Mouse (Mus musculus) midbrain, embryonic 11.5 days (tissue): ENCODE measurements around the gene Syce2. TPM values are rescaled to one million over a fixed set of nuclear protein-coding genes. Genes with fewer than 3 reads are reported as not detected.

Experiments
- ATAC-seq: fragments of 200-750 bp; cut with Nextera tagmentation; 2 replicates; pipeline ENCODE4 v1.8.0; 2017; ENCODE audit warnings: moderate TSS enrichment, moderate library complexity; ENCODE audit not compliant: low FRiP score
- DNase-seq: peaks from one replicate; pipeline ENCODE4 v3.0.0; 2015; ENCODE audit warnings: low spot score; ENCODE audit errors: missing footprints
- H3K27ac ChIP-seq: fragments of 300-500 bp; sonication (generic); 2 replicates; pipeline ENCODE4 v1.5.1; 2014; ENCODE audit warnings: low read depth, low read length
- H3K27me3 ChIP-seq: fragments of 300-500 bp; sonication (generic); 2 replicates; pipeline ENCODE4 v1.6.1; 2014; ENCODE audit warnings: mild to moderate bottlenecking, low read length, moderate library complexity, mixed read lengths; ENCODE audit not compliant: control insufficient read depth, insufficient read depth
- H3K36me3 ChIP-seq: fragments of 300-500 bp; sonication (generic); 2 replicates; pipeline ENCODE4 v1.6.1; 2014; ENCODE audit warnings: mild to moderate bottlenecking, low read length, moderate library complexity, mixed read lengths; ENCODE audit not compliant: control insufficient read depth, insufficient read depth
- H3K4me1 ChIP-seq: fragments of 300-500 bp; sonication (generic); 2 replicates; pipeline ENCODE4 v1.6.1; 2014; ENCODE audit warnings: low read length; ENCODE audit not compliant: control insufficient read depth, insufficient read depth
- H3K4me2 ChIP-seq: fragments of 300-500 bp; sonication (generic); 2 replicates; pipeline ENCODE4 v1.6.1; 2014; ENCODE audit warnings: mild to moderate bottlenecking, moderate library complexity
- H3K4me3 ChIP-seq: fragments of 300-500 bp; sonication (generic); 2 replicates; pipeline ENCODE4 v1.5.1; 2014; ENCODE audit warnings: low read depth, low read length
- H3K9ac ChIP-seq: fragments of 300-500 bp; sonication (generic); 2 replicates; pipeline ENCODE4 v1.6.1; 2014; ENCODE audit warnings: low read length
- H3K9me3 ChIP-seq: fragments of 300-500 bp; sonication (generic); 2 replicates; pipeline ENCODE4 v1.6.1; 2016; ENCODE audit warnings: low read length; ENCODE audit not compliant: control insufficient read depth
- WGBS: fragments of 180-500 bp; shearing (Covaris S2); extraction: QIAGEN DNeasy Blood & Tissue Kit; methylation state at CpG from one replicate; pipeline ENCODE4 v1.1.7; 2014; 5-methylcytosine and 5-hydroxymethylcytosine counted together
- polyA plus RNA-seq: library from polyadenylated mRNA; unstranded; fragments of >200 nt; fragmentation: Nextera tagmentation; extraction: Ambion mirVana; gene quantifications from 2 replicates; pipeline ENCODE4 v1.2.1, GENCODE M21; 2014

Syce2 gene
- polyA plus RNA-seq, 1 experiment from 2014 or later: 58.8 TPM

DNA sequence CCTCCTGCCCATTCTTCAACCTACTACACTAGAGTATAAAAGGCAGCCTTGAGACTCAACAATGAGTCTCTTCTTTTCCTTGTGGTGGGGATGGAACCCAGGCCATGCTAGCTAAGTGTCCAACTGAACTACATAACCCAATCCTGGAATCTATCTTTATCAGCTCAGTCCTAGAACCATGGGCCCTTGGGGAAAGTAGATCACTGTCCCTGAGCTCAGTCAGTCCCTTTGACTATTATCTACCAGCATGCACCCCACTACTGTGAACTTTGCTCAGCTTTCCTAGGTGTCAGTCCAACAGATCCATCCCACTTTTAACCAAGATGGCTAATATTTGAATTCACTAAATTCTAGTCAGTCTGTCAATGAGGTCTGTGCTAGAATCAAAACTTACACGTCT is 30.4 kb upstream of the Syce2 start:
- Histone ChIP-seq H3K4me2 (no peak overlapping the region), H3K27ac (no peak overlapping the region), H3K4me1 (peaks cover 22% of the 10 kb centered on the region), H3K36me3 (peaks cover 48% of the 10 kb centered on the region), H3K9ac (no peak overlapping the region), H3K27me3 (no peaks in the 10 kb centered on the region), H3K9me3 (no peaks in the 10 kb centered on the region), H3K4me3 (no peak overlapping the region)
- no peak for DNase-seq
- WGBS: 87% methylated on average over 1 of the region's 1 CpGs
- no peak for ATAC-seq

DNA sequence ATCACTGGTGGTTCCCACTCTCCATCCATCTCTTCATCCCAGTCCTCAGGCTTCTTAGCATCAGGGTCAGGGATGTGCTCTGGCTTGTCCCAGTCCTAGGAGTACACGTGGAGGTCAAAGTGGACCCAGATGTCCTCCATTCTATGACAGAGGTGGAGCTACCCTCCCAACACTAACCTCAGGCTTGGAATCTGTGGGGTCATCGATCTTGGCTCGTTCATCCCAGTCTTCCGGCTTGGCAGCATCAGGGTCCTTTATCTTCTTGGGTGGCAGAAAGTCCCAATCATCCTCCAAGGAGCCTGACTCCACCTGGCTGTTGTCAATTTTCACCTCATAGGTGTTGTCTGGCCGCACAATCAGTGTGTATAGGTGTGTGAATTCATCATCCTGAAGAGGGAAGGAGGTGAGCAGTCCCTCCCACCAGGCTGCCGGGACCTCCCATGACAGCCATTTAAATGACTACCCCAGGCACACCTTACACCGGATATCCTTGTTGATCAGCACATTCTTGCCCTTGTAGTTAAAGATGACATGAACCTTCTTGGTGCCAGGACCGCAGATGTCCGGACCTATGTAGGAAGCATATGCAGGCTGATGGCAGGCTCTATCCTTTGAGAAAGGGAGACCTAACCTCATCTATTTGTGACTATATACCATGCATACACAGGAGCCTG is 27.4 kb upstream of the Syce2 start:
- Histone ChIP-seq H3K4me2 (peak overlapping the region; percentile 78), H3K27me3 (no peaks in the 10 kb centered on the region), H3K4me1 (peaks cover 23% of the 10 kb centered on the region), H3K9me3 (no peaks in the 10 kb centered on the region), H3K36me3 (peaks cover 31% of the 10 kb centered on the region), H3K4me3 (peak overlapping the region; percentile 97), H3K9ac (peak overlapping the region; percentile 98), H3K27ac (no peak overlapping the region)
- no peak for ATAC-seq
- WGBS: 89% methylated on average over 9 of the region's 9 CpGs
- DNase-seq: peak; percentile 83

DNA sequence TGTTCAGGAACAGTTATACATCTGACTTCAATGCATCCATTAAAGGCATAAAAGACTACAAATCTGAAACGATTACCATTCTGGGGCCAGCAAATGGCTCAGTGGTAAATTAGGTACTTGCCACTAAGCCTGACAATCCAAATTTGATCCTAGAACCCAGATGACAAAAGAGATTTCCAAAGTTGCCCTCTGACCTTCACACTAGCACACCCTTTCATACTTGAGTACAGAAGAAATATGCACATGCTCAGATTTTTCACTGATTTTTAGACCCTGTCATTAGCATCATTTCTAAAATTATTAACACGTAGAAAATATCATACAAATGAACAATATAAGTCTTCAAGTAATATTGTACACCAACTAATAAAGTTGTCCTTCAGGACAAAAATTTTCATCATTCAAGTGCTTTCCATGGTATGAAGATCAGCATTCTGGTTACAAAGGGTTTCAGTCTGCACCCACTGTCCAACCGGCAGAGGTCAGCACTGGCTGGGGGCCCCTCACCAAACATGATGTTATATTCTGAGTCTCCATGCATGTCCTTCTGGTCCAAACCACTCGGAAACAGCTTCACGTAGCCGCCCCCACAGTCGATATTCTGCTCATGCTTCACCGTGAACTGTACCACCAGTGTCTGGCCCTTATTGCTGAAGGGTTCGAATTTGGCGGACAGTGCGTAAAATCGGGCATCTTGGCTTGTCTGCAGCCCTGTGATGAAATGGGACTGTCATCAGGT is 26.4 kb upstream of the Syce2 start:
- 22% methylated on average over 12 of the region's 12 CpGs for WGBS
- peak; percentile 89 for DNase-seq
- Histone ChIP-seq H3K27me3 (no peaks in the 10 kb centered on the region), H3K4me1 (peaks cover 18% of the 10 kb centered on the region), H3K9ac (peak overlapping the region; percentile 98), H3K27ac (peak overlapping the region; percentile 3; the same call in 1 of the 2 replicates), H3K4me2 (peak overlapping the region; percentile 78), H3K4me3 (peak overlapping the region; percentile 97), H3K9me3 (no peaks in the 10 kb centered on the region), H3K36me3 (peaks cover 31% of the 10 kb centered on the region)
- ATAC-seq: no peak

DNA sequence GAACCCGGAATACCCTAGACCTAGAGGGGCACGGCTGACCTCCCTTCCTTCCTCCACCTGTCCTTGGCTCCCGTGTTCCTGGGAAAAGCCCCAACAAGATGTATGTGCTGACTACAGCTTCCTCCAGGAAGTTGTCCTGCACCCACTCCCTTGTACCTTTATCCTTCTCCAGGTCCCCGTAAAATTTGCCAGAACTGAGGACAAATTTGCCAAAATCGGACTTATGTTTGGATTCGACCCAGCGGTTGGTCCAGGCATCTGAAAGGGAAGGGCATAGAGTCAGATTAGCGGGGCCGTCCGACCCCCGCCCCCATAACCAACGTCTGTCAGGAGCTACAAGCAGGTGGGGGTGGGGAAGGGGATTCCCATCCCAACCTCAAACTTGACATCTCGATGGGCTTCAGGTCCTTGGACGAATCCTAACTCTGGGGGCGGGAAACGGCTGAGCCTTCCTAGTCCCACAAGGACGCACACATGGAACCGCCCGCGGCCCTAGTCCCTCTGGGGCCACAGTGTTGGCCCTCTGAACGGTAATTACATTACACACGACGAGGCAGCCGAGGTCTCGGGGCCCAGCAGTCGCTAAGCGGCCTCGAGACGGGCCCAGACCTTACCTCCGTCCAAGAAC is 25.7 kb upstream of the Syce2 start:
- no peak for DNase-seq
- Histone ChIP-seq H3K36me3 (peaks cover 31% of the 10 kb centered on the region), H3K27me3 (no peaks in the 10 kb centered on the region), H3K27ac (peak overlapping the region; percentile 77), H3K9me3 (no peaks in the 10 kb centered on the region), H3K4me1 (peaks cover 18% of the 10 kb centered on the region), H3K4me3 (peak overlapping the region; percentile 97), H3K4me2 (peak overlapping the region; percentile 78), H3K9ac (peak overlapping the region; percentile 98)
- WGBS: 2% methylated on average over 30 of the region's 30 CpGs
- no peak; the same call in 1 of the 2 replicates for ATAC-seq

DNA sequence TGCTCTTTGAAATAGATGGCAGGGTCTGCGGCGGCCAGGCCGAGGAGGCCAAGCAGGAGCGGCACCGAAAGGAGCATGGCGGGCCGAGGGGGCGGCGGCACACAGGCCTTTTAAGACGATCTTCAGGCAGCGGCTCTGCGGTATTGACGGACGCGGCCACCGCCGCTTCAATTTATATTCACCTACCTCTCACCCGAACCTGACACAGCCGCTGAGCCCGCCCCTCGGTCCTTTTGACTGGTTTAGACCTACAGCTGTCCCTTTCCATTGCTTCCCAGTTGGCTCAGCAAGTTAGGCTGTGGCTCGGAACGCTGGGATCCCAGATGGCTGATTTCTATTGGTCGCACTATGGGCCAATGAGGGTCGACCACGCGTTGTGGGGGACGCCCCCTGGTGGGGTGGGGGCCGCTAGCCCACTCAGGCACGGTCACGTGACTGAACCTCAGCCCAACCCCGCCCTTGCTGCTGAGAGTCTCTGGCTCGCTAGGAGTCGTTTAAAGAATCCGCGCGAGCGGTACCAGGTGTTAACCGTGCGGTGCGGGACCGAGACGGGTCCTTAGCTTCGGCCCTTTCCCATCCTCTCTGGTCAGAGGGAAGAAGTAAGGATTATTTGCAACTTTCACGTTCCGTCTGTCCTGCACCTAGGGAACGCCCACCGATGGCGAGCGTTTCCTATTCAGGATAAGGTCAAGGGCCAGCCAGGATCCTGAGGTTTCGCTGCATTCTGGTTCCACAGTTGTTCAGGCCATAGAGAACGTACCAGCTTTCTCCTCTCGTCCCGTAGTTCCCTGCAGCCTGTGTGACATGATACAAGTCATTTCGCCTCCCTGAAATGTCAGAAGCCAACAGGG is 25.0 kb upstream of the Syce2 start, which contains the start of gene Calr:
Gene Calr (minus strand): TSS at position 213 of the 851 bp plus-strand sequence.
- 1% methylated on average over 55 of the region's 55 CpGs for WGBS

DNA sequence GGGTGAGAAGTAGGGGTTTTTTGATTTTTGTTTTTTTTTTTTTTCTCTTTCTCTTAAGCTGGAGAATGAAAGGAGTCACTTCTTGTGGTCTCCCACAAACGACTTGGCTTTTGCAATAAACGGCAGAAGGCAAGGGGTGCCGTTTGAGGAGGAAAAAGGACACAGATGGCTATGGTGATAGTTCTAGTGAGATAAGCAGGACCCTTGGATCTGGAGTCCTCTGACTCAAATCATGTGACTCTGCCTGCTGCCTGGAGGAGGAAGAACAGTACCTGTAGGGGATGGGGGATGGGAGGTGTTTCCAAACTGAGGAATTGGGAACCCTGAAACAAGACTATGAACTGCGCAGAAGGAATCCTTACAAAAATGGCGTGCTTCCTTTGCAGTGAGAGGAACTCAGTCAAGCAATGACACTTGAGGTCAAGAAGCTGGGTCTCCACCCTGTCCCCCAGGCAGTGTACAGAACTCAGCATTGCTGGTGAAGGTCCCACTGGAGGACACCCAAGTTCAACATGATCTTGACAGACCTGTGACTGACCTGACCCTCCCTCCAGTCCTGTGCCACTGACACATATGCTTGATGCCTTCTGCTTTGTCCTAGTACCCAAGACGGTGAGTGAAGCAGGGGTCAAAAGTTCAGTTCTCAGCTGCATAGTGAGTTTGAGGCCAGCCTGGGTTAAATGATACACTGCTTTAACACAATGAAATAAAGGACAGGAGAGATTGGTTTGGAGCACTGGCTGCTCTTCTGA is 24.1 kb upstream of the Syce2 start:
- H3K4me3 ChIP-seq: peak overlapping the region; percentile 97
- no peaks in the 10 kb centered on the region for H3K9me3 ChIP-seq
- peak overlapping the region; percentile 72 for H3K9ac ChIP-seq
- H3K4me1 ChIP-seq: peaks cover 18% of the 10 kb centered on the region
- peak overlapping the region; percentile 65 for H3K4me2 ChIP-seq
- WGBS: 61% methylated on average over 6 of the region's 6 CpGs
- peaks cover 20% of the 10 kb centered on the region for H3K36me3 ChIP-seq
- ATAC-seq (no peak), DNase-seq (no peak)
- no peaks in the 10 kb centered on the region for H3K27me3 ChIP-seq
- 0 out of 2 replicates have a peak overlapping the region, but pooled peaks have one; percentile 21 for H3K27ac ChIP-seq

More for the DNA sequence above, 25.0 kb upstream of the Syce2 start, which contains the start of gene Calr:
- H3K36me3 ChIP-seq: peaks cover 27% of the 10 kb centered on the region
- DNase-seq (peak; percentile 100), ATAC-seq (peak; percentile 99)
- H3K9me3 ChIP-seq: no peaks in the 10 kb centered on the region
- peak within 1 kb of the TSS; percentile 97 for H3K4me3 ChIP-seq
- H3K27me3 ChIP-seq: no peaks in the 10 kb centered on the region
- peak within 1 kb of the TSS; percentile 77 for H3K27ac ChIP-seq
- H3K4me2 ChIP-seq: peak within 1 kb of the TSS; percentile 78
- peaks cover 18% of the 10 kb centered on the region for H3K4me1 ChIP-seq
- H3K9ac ChIP-seq: peak within 1 kb of the TSS; percentile 98

DNA sequence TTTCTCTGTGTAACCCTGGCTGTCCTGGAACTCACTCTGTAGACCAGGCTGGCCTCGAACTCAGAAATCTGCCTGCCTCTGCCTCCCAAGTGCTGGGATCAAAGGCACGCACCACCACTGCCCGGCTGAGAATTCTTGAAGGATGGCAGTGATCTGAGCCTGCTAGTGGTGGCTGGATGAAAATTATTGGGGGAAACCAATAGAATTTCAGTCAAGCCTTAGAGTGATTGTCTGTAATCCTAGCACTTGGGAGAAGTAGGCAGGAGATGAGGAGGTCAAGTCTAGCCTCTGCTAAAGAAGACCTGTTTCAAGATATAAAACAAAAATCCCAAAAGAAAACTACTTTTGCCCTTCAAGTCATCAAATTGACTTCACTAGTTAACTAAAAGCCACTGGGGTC is 15.5 kb upstream of the Syce2 start:
- 87% methylated on average over 3 of the region's 3 CpGs for WGBS
- H3K4me3 ChIP-seq: no peak overlapping the region; the same call in 1 of the 2 replicates

More for the DNA sequence above, 15.5 kb upstream of the Syce2 start:
- ATAC-seq (peak; percentile 52), DNase-seq (no peak)
- Histone ChIP-seq H3K4me2 (peak overlapping the region; percentile 94; the same call in 1 of the 2 replicates), H3K36me3 (peaks cover 6% of the 10 kb centered on the region; the same call in 1 of the 2 replicates), H3K4me1 (peaks cover 11% of the 10 kb centered on the region), H3K27ac (no peak overlapping the region), H3K9ac (no peak overlapping the region), H3K9me3 (no peaks in the 10 kb centered on the region), H3K27me3 (no peaks in the 10 kb centered on the region)
